Mouse (Mus musculus) heart, adult 2 months (tissue): ENCODE results near the gene Cdh8. TPM values are rescaled to one million over a fixed set of nuclear protein-coding genes. Genes with fewer than 3 reads are reported as not detected.

ENCODE experiments used
- DNase-seq, 2 experiments: peaks; one replicate each; pipeline ENCODE4 v3.0.0; 2021
- H3K27ac ChIP-seq: fragments of 200-600 bp; 2 replicates; pipeline ENCODE4 v1.8.1; 2022
- H3K27me3 ChIP-seq: fragments of 200-500 bp; 2 replicates; pipeline ENCODE4 v1.6.1; 2012; ENCODE audit warnings: mild to moderate bottlenecking, low read length, inconsistent platforms, mixed read lengths; ENCODE audit not compliant: control insufficient read depth, insufficient read depth
- H3K36me3 ChIP-seq: fragments of 200-500 bp; 2 replicates; pipeline ENCODE4 v1.6.1; 2012; ENCODE audit warnings: low read length, inconsistent platforms; ENCODE audit not compliant: control insufficient read depth, insufficient read depth
- H3K4me1 ChIP-seq: fragments of 200-500 bp; 2 replicates; pipeline ENCODE4 v1.6.1; 2011; ENCODE audit warnings: low read length; ENCODE audit not compliant: control insufficient read depth, insufficient read depth
- H3K4me3 ChIP-seq: fragments of 200-600 bp; 2 replicates; pipeline ENCODE4 v1.8.1; 2022
- H3K79me2 ChIP-seq: fragments of 200-500 bp; replicated peaks from 2 replicates; pipeline ENCODE4 v1.6.1; 2012; ENCODE audit warnings: mild to moderate bottlenecking, inconsistent platforms, low read length, moderate library complexity, mixed read lengths; ENCODE audit not compliant: control insufficient read depth, insufficient read depth
- H3K9ac ChIP-seq: fragments of 200-500 bp; 2 replicates; pipeline ENCODE4 v1.6.1; 2012; ENCODE audit warnings: low read depth, mild to moderate bottlenecking, control low read depth, inconsistent platforms, low read length, mixed read lengths
- CTCF ChIP-seq: fragments of 200-600 bp; IDR thresholded peaks from 2 replicates; pipeline ENCODE4 v1.8.1; 2022; ENCODE audit warnings: antibody characterized with exemption, mild to moderate bottlenecking, moderate library complexity
- EP300 ChIP-seq: fragments of 200-500 bp; IDR thresholded peaks from 2 replicates; pipeline ENCODE4 v1.6.1; 2011; ENCODE audit warnings: low read depth, low read length, control low read depth; ENCODE audit not compliant: insufficient read depth
- POLR2A ChIP-seq: fragments of 200-500 bp; IDR thresholded peaks from 2 replicates; pipeline ENCODE4 v1.6.1; 2011; ENCODE audit warnings: mild to moderate bottlenecking, low read depth, low read length, control low read depth; ENCODE audit not compliant: insufficient read depth
- WGBS: fragments of 180-500 bp; shearing (Covaris S2); methylation state at CpG from one replicate; pipeline ENCODE4 v1.1.7; 2018; 5-methylcytosine and 5-hydroxymethylcytosine counted together
- intact Hi-C: fragments of 180-260 bp; cut with DNase I; formaldehyde crosslinking; loops from one replicate; pipeline ENCODE4 v1.15.1; 2025
- polyA plus RNA-seq: library from polyadenylated mRNA; depleted of rRNA; stranded (reverse); fragments of >200 nt; gene quantifications from 2 replicates; pipeline ENCODE4 v1.2.3, GENCODE M21; 2012
- total RNA-seq, 2 experiments: library from RNA; stranded (reverse); gene quantifications; 2 replicates each; pipeline ENCODE4 v1.2.3; 2021

Cdh8 gene
- total and polyA plus RNA-seq, 3 experiments: 0.08 to 0.42 (median 0.34) TPM

GRCm38 (mm10) chr8:99234372-99234771 lies 181.9 kb downstream of the Cdh8 start:
- DNase-seq: no peak
- Histone ChIP-seq H3K27me3 (no peaks in the 10 kb centered on the region), H3K79me2 (no peaks in the 10 kb centered on the region), H3K4me3 (no peak overlapping the region), H3K4me1 (no peaks in the 10 kb centered on the region), H3K36me3 (no peaks in the 10 kb centered on the region), H3K9ac (no peak overlapping the region), H3K27ac (no peak overlapping the region)
- TF ChIP-seq CTCF (no peak), EP300 (no peak), POLR2A (no peak)
- WGBS: 75% methylated on average over 4 of the region's 4 CpGs
- intact Hi-C loops: no loop called here

GRCm38 (mm10) chr8:99223697-99224096 lies 192.6 kb downstream of the Cdh8 start:
- TF ChIP-seq POLR2A (no peak), EP300 (no peak), CTCF (no peak)
- no peaks in the 10 kb centered on the region for H3K4me1 ChIP-seq
- no peak overlapping the region for H3K4me3 ChIP-seq
- no peaks in the 10 kb centered on the region for H3K79me2 ChIP-seq
- H3K36me3 ChIP-seq: no peaks in the 10 kb centered on the region
- H3K27ac ChIP-seq: no peak overlapping the region
- no peak for DNase-seq
- no peak overlapping the region for H3K9ac ChIP-seq
- intact Hi-C loops: no loop called here
- no peaks in the 10 kb centered on the region for H3K27me3 ChIP-seq
- WGBS: 55% methylated on average over 6 of the region's 6 CpGs

- H3K9ac ChIP-seq: no peak overlapping the region
- 69% methylated on average over 7 of the region's 7 CpGs for WGBS
- no peaks in the 10 kb centered on the region for H3K79me2 ChIP-seq
- no peaks in the 10 kb centered on the region for H3K36me3 ChIP-seq
- H3K4me3 ChIP-seq: no peak overlapping the region
- no peaks in the 10 kb centered on the region for H3K4me1 ChIP-seq
- H3K27me3 ChIP-seq: no peaks in the 10 kb centered on the region
- no peak overlapping the region for H3K27ac ChIP-seq
- intact Hi-C loops: no loop called here
- TF ChIP-seq CTCF (no peak), POLR2A (no peak)
- no peak for DNase-seq
Measured at GRCm38 (mm10) chr8:99205194-99205593, 211.1 kb downstream of the Cdh8 start.

GRCm38 (mm10) chr8:99190643-99191042 lies 225.6 kb downstream of the Cdh8 start:
- H3K36me3 ChIP-seq: no peaks in the 10 kb centered on the region
- no peaks in the 10 kb centered on the region for H3K4me1 ChIP-seq
- no peaks in the 10 kb centered on the region for H3K79me2 ChIP-seq
- no peak for DNase-seq
- 61% methylated on average over 2 of the region's 2 CpGs for WGBS
- intact Hi-C loops: no loop called here
- no peaks in the 10 kb centered on the region for H3K27me3 ChIP-seq
- TF ChIP-seq POLR2A: no peak
- no peak for TF ChIP-seq EP300
- no peak for TF ChIP-seq CTCF
- H3K4me3 ChIP-seq: no peak overlapping the region
- no peak overlapping the region for H3K27ac ChIP-seq
- H3K9ac ChIP-seq: no peak overlapping the region

GRCm38 (mm10) chr8:99186879-99187278 lies 229.4 kb downstream of the Cdh8 start:
- no peaks in the 10 kb centered on the region for H3K36me3 ChIP-seq
- WGBS: 87% methylated on average over 5 of the region's 5 CpGs
- no peak overlapping the region for H3K9ac ChIP-seq
- no peaks in the 10 kb centered on the region for H3K27me3 ChIP-seq
- no peak overlapping the region for H3K4me3 ChIP-seq
- no peaks in the 10 kb centered on the region for H3K4me1 ChIP-seq
- TF ChIP-seq CTCF (no peak), EP300 (no peak), POLR2A (no peak)
- no peak overlapping the region for H3K27ac ChIP-seq
- DNase-seq: no peak
- no peaks in the 10 kb centered on the region for H3K79me2 ChIP-seq
- intact Hi-C loops: no loop called here

- H3K79me2 ChIP-seq: no peaks in the 10 kb centered on the region
- H3K27me3 ChIP-seq: no peaks in the 10 kb centered on the region
- no peak overlapping the region for H3K27ac ChIP-seq
- H3K4me1 ChIP-seq: no peaks in the 10 kb centered on the region
- H3K36me3 ChIP-seq: no peaks in the 10 kb centered on the region
- H3K9ac ChIP-seq: no peak overlapping the region
- intact Hi-C loops: no loop called here
- H3K4me3 ChIP-seq: no peak overlapping the region
- TF ChIP-seq CTCF: no peak
- TF ChIP-seq EP300: no peak
- TF ChIP-seq POLR2A: no peak
- DNase-seq: no peak
Measured at GRCm38 (mm10) chr8:99184186-99184585, 232.1 kb downstream of the Cdh8 start.

GRCm38 (mm10) chr8:99166966-99167365 lies 249.3 kb downstream of the Cdh8 start:
- H3K27ac ChIP-seq: no peak overlapping the region
- no peak for DNase-seq
- no peak overlapping the region for H3K9ac ChIP-seq
- no peaks in the 10 kb centered on the region for H3K79me2 ChIP-seq
- H3K4me3 ChIP-seq: no peak overlapping the region
- TF ChIP-seq CTCF (no peak), POLR2A (no peak), EP300 (no peak)
- H3K36me3 ChIP-seq: no peaks in the 10 kb centered on the region
- no peaks in the 10 kb centered on the region for H3K27me3 ChIP-seq
- intact Hi-C loops: no loop called here
- WGBS: 34% methylated on average over 3 of the region's 3 CpGs
- no peaks in the 10 kb centered on the region for H3K4me1 ChIP-seq
